Mouse (Mus musculus) embryonic facial prominence, embryonic 11.5 days (tissue): ENCODE data around the gene Med7. TPM values are rescaled to one million over a fixed set of nuclear protein-coding genes. Genes with fewer than 3 reads are reported as not detected.

Experiments
- ATAC-seq: fragments of 200-750 bp; cut with Nextera tagmentation; replicated peaks from 2 replicates; pipeline ENCODE4 v1.8.0; 2017; ENCODE audit warnings: low read depth; ENCODE audit not compliant: insufficient number of reproducible peaks, low FRiP score, low TSS enrichment
- DNase-seq: peaks from one replicate; pipeline ENCODE4 v3.0.0-alpha.2; 2015; ENCODE audit warnings: low spot score
- H3K27ac ChIP-seq: fragments of 300-500 bp; sonication (generic); replicated peaks from 2 replicates; pipeline ENCODE4 v1.5.1; 2014; ENCODE audit warnings: mild to moderate bottlenecking, low read depth, low read length, control low read depth
- H3K27me3 ChIP-seq: fragments of 300-500 bp; sonication (generic); 2 replicates; pipeline ENCODE4 v1.6.1; 2014; ENCODE audit warnings: mild to moderate bottlenecking, low read length, moderate library complexity, mixed read lengths; ENCODE audit not compliant: control insufficient read depth, insufficient read depth
- H3K36me3 ChIP-seq: fragments of 300-500 bp; sonication (generic); replicated peaks from 2 replicates; pipeline ENCODE4 v1.6.1; 2014; ENCODE audit warnings: low read depth, mild to moderate bottlenecking, low read length, moderate library complexity, mixed read lengths; ENCODE audit not compliant: control insufficient read depth, insufficient read depth
- H3K4me1 ChIP-seq: fragments of 300-500 bp; sonication (generic); 2 replicates; pipeline ENCODE4 v1.6.1; 2014; ENCODE audit warnings: low read length, mixed read lengths; ENCODE audit not compliant: control insufficient read depth, insufficient read depth
- H3K4me2 ChIP-seq: fragments of 300-500 bp; sonication (generic); 2 replicates; pipeline ENCODE4 v1.6.1; 2014; ENCODE audit warnings: low read depth, mild to moderate bottlenecking, control low read depth, low read length, moderate library complexity
- H3K4me3 ChIP-seq: fragments of 300-500 bp; sonication (generic); 2 replicates; pipeline ENCODE4 v1.5.1; 2014; ENCODE audit warnings: low read depth, low read length, control low read depth
- H3K9ac ChIP-seq: fragments of 300-500 bp; sonication (generic); replicated peaks from 2 replicates; pipeline ENCODE4 v1.6.1; 2014; ENCODE audit warnings: mild to moderate bottlenecking, control low read depth, low read length
- H3K9me3 ChIP-seq: fragments of 300-500 bp; sonication (generic); replicated peaks from 2 replicates; pipeline ENCODE4 v1.6.1; 2016; ENCODE audit warnings: mild to moderate bottlenecking, low read length, inconsistent platforms, mixed read lengths; ENCODE audit not compliant: control insufficient read depth
- WGBS: fragments of 180-500 bp; shearing (Covaris S2); extraction: QIAGEN DNeasy Blood & Tissue Kit; methylation state at CpG from one replicate; pipeline ENCODE4 v1.1.7; 2014; 5-methylcytosine and 5-hydroxymethylcytosine counted together
- polyA plus RNA-seq: library from polyadenylated mRNA; unstranded; fragments of >200 nt; fragmentation: Nextera tagmentation; extraction: Ambion mirVana; gene quantifications from 2 replicates; pipeline ENCODE4 v1.2.1, GENCODE M21; 2014

Gene Med7
- polyA plus RNA-seq, result 113 and 114 TPM in 2 replicates

- H3K27me3 ChIP-seq, result no peaks in the 10 kb centered on the region
- DNase-seq, result peak; percentile 98
- H3K36me3 ChIP-seq, result no peaks in the 10 kb centered on the region
- peak; percentile 99 for ATAC-seq
- WGBS, result under 1% methylated on average over 59 of the region's 59 CpGs
- H3K4me2 ChIP-seq, result peak within 1 kb of the TSS; percentile 78
- peak within 1 kb of the TSS; percentile 91 for H3K4me3 ChIP-seq
- peak within 1 kb of the TSS; percentile 90 for H3K9ac ChIP-seq
- H3K27ac ChIP-seq, result peak within 1 kb of the TSS; percentile 81
- no peaks in the 10 kb centered on the region for H3K9me3 ChIP-seq
- H3K4me1 ChIP-seq, result no peaks in the 10 kb centered on the region
These were observed at the start of gene Med7 for GRCm38 (mm10) chr11:46436760-46437458. Gene Med7 (plus strand): TSS chr11:46436925.

- no peak for DNase-seq
- Histone ChIP-seq H3K36me3 (no peaks in the 10 kb centered on the region), H3K27me3 (no peaks in the 10 kb centered on the region), H3K4me2 (no peak overlapping the region), H3K4me3 (no peak overlapping the region), H3K9me3 (no peaks in the 10 kb centered on the region), H3K27ac (no peak overlapping the region), H3K4me1 (no peaks in the 10 kb centered on the region), H3K9ac (no peak overlapping the region)
- ATAC-seq, result no peak
- 88% methylated on average over 8 of the region's 8 CpGs for WGBS
These were observed 49.7 kb upstream of the Med7 start for GRCm38 (mm10) chr11:46387061-46387460.

GRCm38 (mm10) chr11:46388438-46388837, 48.3 kb upstream of the Med7 start:
- H3K27ac ChIP-seq, result no peak overlapping the region
- no peak overlapping the region for H3K9ac ChIP-seq
- H3K9me3 ChIP-seq, result no peaks in the 10 kb centered on the region
- H3K4me2 ChIP-seq, result no peak overlapping the region
- no peaks in the 10 kb centered on the region for H3K27me3 ChIP-seq
- WGBS, result 58% methylated on average over 6 of the region's 6 CpGs
- H3K4me3 ChIP-seq, result no peak overlapping the region
- DNase-seq (no peak), ATAC-seq (no peak)
- no peaks in the 10 kb centered on the region for H3K36me3 ChIP-seq
- H3K4me1 ChIP-seq, result no peaks in the 10 kb centered on the region

DNA sequence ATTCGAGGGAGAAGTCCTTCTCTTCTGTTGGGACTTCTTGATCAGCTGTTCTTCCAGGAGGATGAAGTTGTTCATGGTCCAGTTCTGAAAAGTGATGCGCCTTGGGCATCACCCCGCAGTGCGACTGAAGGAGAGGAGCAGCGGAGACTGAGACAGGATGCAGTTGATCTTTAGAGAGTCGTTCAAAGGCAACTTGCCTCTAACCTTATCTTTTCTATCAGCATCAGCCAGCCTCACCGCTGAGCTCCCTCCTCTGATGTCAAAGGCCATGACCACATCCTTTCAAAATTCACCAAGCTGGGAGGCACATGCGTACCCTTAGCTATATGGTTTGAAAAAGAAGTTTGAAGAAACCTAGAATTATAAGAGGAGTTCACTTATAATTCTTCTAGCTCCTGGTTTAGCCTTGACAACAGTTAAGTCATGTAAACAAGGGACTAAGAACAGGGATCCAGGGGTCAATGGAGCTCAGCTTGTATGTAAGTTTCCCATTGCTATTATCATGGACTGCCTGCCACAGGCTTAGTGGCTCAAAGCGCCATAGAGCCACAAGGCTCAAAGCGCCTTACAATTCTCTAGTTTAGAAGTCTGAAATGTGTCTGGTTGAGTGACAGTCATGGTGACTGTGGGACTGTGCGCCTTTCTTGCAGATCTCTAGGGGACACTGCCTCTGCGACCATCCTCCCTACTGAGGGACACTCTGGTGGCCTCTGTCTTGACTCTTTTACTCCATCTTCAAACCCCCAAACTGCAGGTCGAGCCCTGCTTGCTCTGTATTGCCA, 47.2 kb upstream of the Med7 start, which contains the start of gene Itk:
Itk (minus strand) TSS at position 180 of the 782 bp plus-strand sequence.
- Histone ChIP-seq H3K9ac (no peak within 1 kb of the TSS), H3K4me3 (no peak within 1 kb of the TSS), H3K9me3 (no peaks in the 10 kb centered on the region), H3K4me2 (no peak within 1 kb of the TSS), H3K27me3 (no peaks in the 10 kb centered on the region), H3K27ac (no peak within 1 kb of the TSS), H3K36me3 (no peaks in the 10 kb centered on the region), H3K4me1 (no peaks in the 10 kb centered on the region)
- ATAC-seq (no peak), DNase-seq (no peak)
- 80% methylated on average over 13 of the region's 13 CpGs for WGBS

- Histone ChIP-seq H3K27me3 (no peaks in the 10 kb centered on the region), H3K9me3 (no peaks in the 10 kb centered on the region), H3K9ac (no peak overlapping the region), H3K4me3 (no peak overlapping the region), H3K36me3 (no peaks in the 10 kb centered on the region), H3K27ac (no peak overlapping the region), H3K4me1 (no peaks in the 10 kb centered on the region), H3K4me2 (no peak overlapping the region)
- DNase-seq (no peak), ATAC-seq (no peak)
- WGBS, result 48% methylated on average over 3 of the region's 3 CpGs
These were observed 46.1 kb upstream of the Med7 start for GRCm38 (mm10) chr11:46390621-46391020.

DNA sequence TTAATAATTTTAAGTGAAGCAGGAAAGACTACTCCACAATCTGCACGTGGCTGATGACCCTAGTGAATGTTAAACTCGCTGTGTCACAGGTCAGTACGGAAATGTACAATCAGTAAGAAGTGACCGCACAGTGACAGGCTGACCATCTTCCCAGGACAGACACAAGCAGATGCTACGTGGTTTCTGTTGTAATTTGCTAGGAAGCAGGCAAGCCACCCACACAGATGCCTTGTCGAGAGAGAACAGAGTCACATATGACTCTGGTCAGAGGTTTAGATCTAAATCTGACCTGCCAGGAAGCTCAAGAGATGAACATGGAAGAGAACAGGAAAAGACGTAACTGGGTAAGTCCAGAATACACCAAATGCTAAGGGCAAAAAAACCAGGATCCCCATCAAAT, 43.8 kb upstream of the Med7 start:
- Histone ChIP-seq H3K27ac (no peak overlapping the region), H3K4me2 (no peak overlapping the region), H3K4me1 (no peaks in the 10 kb centered on the region), H3K27me3 (no peaks in the 10 kb centered on the region), H3K36me3 (no peaks in the 10 kb centered on the region), H3K9me3 (no peaks in the 10 kb centered on the region), H3K4me3 (no peak overlapping the region), H3K9ac (no peak overlapping the region)
- 78% methylated on average over 7 of the region's 7 CpGs for WGBS
- ATAC-seq (no peak), DNase-seq (no peak)

DNA sequence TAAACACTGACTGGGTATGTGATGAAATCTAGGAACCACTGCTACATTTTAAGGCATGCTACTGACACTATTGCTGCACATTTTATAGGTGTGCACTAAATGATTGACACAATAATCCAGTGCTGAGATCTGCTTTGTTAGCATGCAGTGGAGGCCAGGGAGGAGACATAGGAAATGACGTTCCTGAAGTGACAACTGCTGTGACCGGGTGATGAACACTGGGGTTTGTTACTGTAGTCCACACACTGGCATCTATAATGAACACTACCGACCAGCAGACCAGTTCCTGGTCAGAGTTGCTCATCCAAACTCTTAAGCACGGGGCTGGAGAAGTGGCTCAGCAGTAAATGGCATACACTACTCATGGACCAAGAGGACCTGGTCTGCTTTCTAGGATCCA, 43.3 kb upstream of the Med7 start:
- Histone ChIP-seq H3K36me3 (no peaks in the 10 kb centered on the region), H3K9me3 (no peaks in the 10 kb centered on the region), H3K9ac (no peak overlapping the region), H3K4me1 (no peaks in the 10 kb centered on the region), H3K4me3 (no peak overlapping the region), H3K4me2 (no peak overlapping the region), H3K27ac (no peak overlapping the region), H3K27me3 (no peaks in the 10 kb centered on the region)
- no peak for ATAC-seq
- DNase-seq, result no peak
- 78% methylated on average over 4 of the region's 4 CpGs for WGBS

DNA sequence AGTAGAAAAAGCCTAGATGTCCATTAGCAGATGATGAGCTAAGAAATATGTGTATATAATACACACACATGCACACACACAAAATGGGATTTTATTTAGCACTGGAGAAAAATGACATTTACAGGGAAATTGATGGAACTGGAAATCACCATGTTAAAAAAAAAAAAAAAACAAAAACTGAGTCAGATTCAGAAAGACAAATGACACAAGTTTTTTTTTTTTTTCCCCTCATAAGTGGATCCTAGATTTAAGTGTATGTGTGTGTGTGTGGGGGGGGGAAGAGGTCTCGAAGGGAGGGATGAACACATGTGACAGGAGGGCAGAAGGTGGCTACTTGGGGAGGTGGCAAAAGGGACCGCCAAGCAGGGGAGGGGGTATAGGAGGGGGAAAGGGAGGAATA, 41.6 kb upstream of the Med7 start:
- no peak for DNase-seq
- ATAC-seq, result no peak
- Histone ChIP-seq H3K36me3 (no peaks in the 10 kb centered on the region), H3K27me3 (no peaks in the 10 kb centered on the region), H3K27ac (no peak overlapping the region), H3K4me1 (no peaks in the 10 kb centered on the region), H3K4me3 (no peak overlapping the region), H3K9ac (no peak overlapping the region), H3K9me3 (no peaks in the 10 kb centered on the region), H3K4me2 (no peak overlapping the region)
- 70% methylated on average over 2 of the region's 2 CpGs for WGBS
